Mouse (Mus musculus): ENCODE measurements around the gene Apex1.

- TF ChIP-seq CTCF (IDR thresholded peaks at IDR 0.05; ENCODE audit: low read depth) (no peak), EP300 (optimal IDR thresholded peaks at IDR 0.05) (no peak)
Observed at GRCm38 (mm10) chr14:50938940-50939339, 14.2 kb downstream of the Apex1 start.

Measured in stomach, postnatal 0 days (tissue).